Mouse (Mus musculus) stomach, postnatal 0 days (tissue): ENCODE measurements around the gene Cdk2ap1. TPM values are rescaled to one million over a fixed set of nuclear protein-coding genes. Genes with fewer than 3 reads are reported as not detected.
"Not testable (repeated sequence)": the region's sequence is repeated elsewhere in the genome, so short reads cannot be mapped to it uniquely, and the experiment has no call there.

Experiments
- ATAC-seq: fragments of 200-750 bp; cut with Nextera tagmentation; 2 replicates; pipeline ENCODE4 v1.8.0; 2017; ENCODE audit not compliant: low FRiP score, low TSS enrichment
- DNase-seq: peaks from one replicate; pipeline ENCODE4 v3.0.0-alpha.2; 2016; ENCODE audit warnings: low spot score
- H3K27ac ChIP-seq: fragments of 300-500 bp; sonication (generic); replicated peaks from 2 replicates; pipeline ENCODE4 v1.5.1; 2014; ENCODE audit warnings: mild to moderate bottlenecking, control low read depth
- H3K27me3 ChIP-seq: fragments of 300-500 bp; sonication (generic); 2 replicates; pipeline ENCODE4 v1.6.1; 2014; ENCODE audit warnings: low read length; ENCODE audit not compliant: control insufficient read depth, insufficient read depth
- H3K36me3 ChIP-seq: fragments of 300-500 bp; sonication (generic); 2 replicates; pipeline ENCODE4 v1.6.1; 2014; ENCODE audit warnings: low read length, mixed read lengths; ENCODE audit not compliant: control insufficient read depth, insufficient read depth
- H3K4me1 ChIP-seq: fragments of 300-500 bp; sonication (generic); replicated peaks from 2 replicates; pipeline ENCODE4 v1.6.1; 2014; ENCODE audit warnings: antibody characterized with exemption; ENCODE audit not compliant: control insufficient read depth, insufficient read depth
- H3K4me2 ChIP-seq: fragments of 300-500 bp; sonication (generic); replicated peaks from 2 replicates; pipeline ENCODE4 v1.6.1; 2014; ENCODE audit warnings: low read depth, mild to moderate bottlenecking, control low read depth, moderate library complexity
- H3K4me3 ChIP-seq: fragments of 300-500 bp; sonication (generic); 2 replicates; pipeline ENCODE4 v1.5.1; 2014; ENCODE audit warnings: low read depth, low read length, control low read depth
- H3K9ac ChIP-seq: fragments of 300-500 bp; sonication (generic); 2 replicates; pipeline ENCODE4 v1.6.1; 2014; ENCODE audit warnings: mild to moderate bottlenecking, low read length, control low read depth, mixed read lengths
- H3K9me3 ChIP-seq: fragments of 300-500 bp; sonication (generic); 2 replicates; pipeline ENCODE4 v1.6.1; 2016; ENCODE audit warnings: low read length; ENCODE audit not compliant: control insufficient read depth
- CTCF ChIP-seq: IDR thresholded peaks from 2 replicates; pipeline ENCODE4 v1.5.1; 2016; ENCODE audit warnings: antibody characterized with exemption, low read depth, mild to moderate bottlenecking, moderate library complexity
- EP300 ChIP-seq: optimal IDR thresholded peaks from 2 replicates; pipeline ENCODE3; 2016; ENCODE audit warnings: antibody characterized with exemption
- WGBS: fragments of 180-500 bp; shearing (Covaris S2); extraction: QIAGEN DNeasy Blood & Tissue Kit; methylation state at CpG from one replicate; pipeline ENCODE4 v1.1.7; 2014; 5-methylcytosine and 5-hydroxymethylcytosine counted together
- polyA plus RNA-seq: library from polyadenylated mRNA; unstranded; fragments of >200 nt; fragmentation: Nextera tagmentation; extraction: Ambion mirVana; gene quantifications from 2 replicates; pipeline ENCODE4 v1.2.1, GENCODE M21; 2015

Gene Cdk2ap1
- polyA plus RNA-seq, 1 experiment from 2014 or later: 57.6 TPM

DNA sequence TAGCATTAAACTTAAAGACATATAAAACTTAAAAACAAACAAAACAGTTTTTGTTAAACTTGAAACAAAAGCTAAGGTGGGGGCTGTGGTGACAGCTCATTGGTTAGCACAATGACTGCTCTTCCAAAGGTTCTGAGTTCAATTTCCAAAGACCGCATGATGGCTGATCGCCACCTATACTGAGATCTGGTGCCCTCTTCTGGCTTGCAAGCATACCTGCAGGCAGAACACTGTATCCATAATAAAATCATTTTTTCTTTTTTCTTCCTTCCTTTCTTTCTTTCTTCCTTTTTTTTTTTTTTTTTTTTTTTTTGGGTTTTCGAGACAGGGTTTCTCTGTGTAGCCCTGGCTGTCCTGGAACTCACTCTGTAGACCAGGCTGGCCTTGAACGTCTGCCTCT, 63.6 kb downstream of the Cdk2ap1 start:
- ATAC-seq, DNase-seq, H3K36me3 ChIP-seq, H3K4me1 ChIP-seq, H3K4me3 ChIP-seq, H3K27ac ChIP-seq, H3K4me2 ChIP-seq, H3K9ac ChIP-seq, H3K27me3 ChIP-seq, H3K9me3 ChIP-seq: not testable (repeated sequence)
- peak; percentile 77 for TF ChIP-seq CTCF
- 59% methylated on average over 3 of the region's 4 CpGs for WGBS

DNA sequence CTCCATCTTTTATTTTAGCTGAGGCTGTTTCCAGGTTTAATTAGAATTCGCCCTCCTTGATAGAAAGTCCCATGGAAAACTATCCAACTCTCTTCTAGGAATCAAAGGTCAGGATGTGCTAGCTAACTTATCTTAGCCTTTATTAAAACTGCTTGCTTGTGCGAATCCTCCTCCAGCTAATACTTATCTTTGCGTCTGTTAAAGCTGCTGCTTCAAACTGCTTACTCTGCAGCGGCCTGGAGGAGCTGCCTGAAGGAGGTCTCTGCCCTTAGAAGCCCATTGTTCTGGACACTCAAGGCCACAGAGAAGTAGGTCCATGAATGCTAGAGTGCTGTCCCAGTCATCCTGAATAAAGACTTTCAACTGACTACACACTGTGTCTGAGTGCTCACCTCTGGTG, 66.4 kb downstream of the Cdk2ap1 start:
- Histone ChIP-seq H3K27me3 (no peaks in the 10 kb centered on the region), H3K4me2 (no peak overlapping the region), H3K27ac (no peak overlapping the region), H3K36me3 (peaks cover 13% of the 10 kb centered on the region), H3K4me1 (no peaks in the 10 kb centered on the region), H3K4me3 (no peak overlapping the region), H3K9me3 (no peaks in the 10 kb centered on the region), H3K9ac (no peak overlapping the region)
- DNase-seq (no peak), ATAC-seq (no peak)
- TF ChIP-seq CTCF (no peak), EP300 (no peak)
- 92% methylated on average over 4 of the region's 4 CpGs for WGBS

Other genes with a start within 250 kb of the Cdk2ap1 start
- gene Arl6ip4, start 247.0 kb downstream of the Cdk2ap1 start, polyA plus RNA-seq: 77.1 and 78.9 TPM in 2 replicates
- 1.8 and 2.3 TPM in 2 replicates for gene Pitpnm2, start 113.3 kb downstream of the Cdk2ap1 start, polyA plus RNA-seq
- 2.2 and 2.9 TPM in 2 replicates for gene Mphosph9, start 35.1 kb downstream of the Cdk2ap1 start, polyA plus RNA-seq
- gene 2810006K23Rik, start 35.0 kb downstream of the Cdk2ap1 start, polyA plus RNA-seq: 6.4 and 6.9 TPM in 2 replicates
- gene Sbno1, start 62.9 kb upstream of the Cdk2ap1 start, polyA plus RNA-seq: 44.8 and 45.2 TPM in 2 replicates
- gene Kmt5a, start 76.8 kb upstream of the Cdk2ap1 start, polyA plus RNA-seq: 64.1 and 90.2 TPM in 2 replicates
- 19.3 and 20.7 TPM in 2 replicates for gene Rilpl2, start 115.3 kb upstream of the Cdk2ap1 start, polyA plus RNA-seq
- 9.1 and 10.8 TPM in 2 replicates for gene Snrnp35, start 120.1 kb upstream of the Cdk2ap1 start, polyA plus RNA-seq
- 9.0 and 9.3 TPM in 2 replicates for gene Rilpl1, start 168.3 kb upstream of the Cdk2ap1 start, polyA plus RNA-seq
- gene Tmed2, start 177.6 kb upstream of the Cdk2ap1 start, polyA plus RNA-seq: 544 and 572 TPM in 2 replicates
- gene Ddx55, start 189.8 kb upstream of the Cdk2ap1 start, polyA plus RNA-seq: 5.8 and 6.1 TPM in 2 replicates
- gene Eif2b1, start 216.0 kb upstream of the Cdk2ap1 start, polyA plus RNA-seq: 58.8 and 61.2 TPM in 2 replicates
- gene Gtf2h3, start 216.1 kb upstream of the Cdk2ap1 start, polyA plus RNA-seq: 24.9 and 27.6 TPM in 2 replicates